Mouse (Mus musculus) heart, adult 2 months (tissue): Measurements from ENCODE around the gene Chdh.

Experiments used
- CTCF ChIP-seq: fragments of 200-600 bp; IDR thresholded peaks from 2 replicates; pipeline ENCODE4 v1.8.1; 2022; ENCODE audit warnings: antibody characterized with exemption, mild to moderate bottlenecking, moderate library complexity
- POLR2A ChIP-seq: fragments of 200-500 bp; IDR thresholded peaks from 2 replicates; pipeline ENCODE4 v1.6.1; 2011; ENCODE audit warnings: mild to moderate bottlenecking, low read depth, low read length, control low read depth; ENCODE audit not compliant: insufficient read depth

GRCm38 (mm10) chr14:30014487-30014886 lies 5.7 kb downstream of the Chdh start:
- TF ChIP-seq POLR2A = no peak
- TF ChIP-seq CTCF = no peak
